Mouse (Mus musculus) heart, embryonic 11.5 days (tissue): ENCODE results near the gene Pcnx2. TPM values are rescaled to one million over a fixed set of nuclear protein-coding genes. Genes with fewer than 3 reads are reported as not detected.

Experiments
- ATAC-seq: fragments of 200-750 bp; cut with Nextera tagmentation; replicated peaks from 2 replicates; pipeline ENCODE4 v1.8.0; 2017; ENCODE audit warnings: moderate library complexity; ENCODE audit not compliant: insufficient number of reproducible peaks, low FRiP score, low TSS enrichment
- H3K27ac ChIP-seq: fragments of 300-500 bp; sonication (generic); 2 replicates; pipeline ENCODE4 v1.5.1; 2014; ENCODE audit warnings: mild to moderate bottlenecking, low read depth, low read length
- H3K27me3 ChIP-seq: fragments of 300-500 bp; sonication (generic); 2 replicates; pipeline ENCODE4 v1.6.1; 2014; ENCODE audit warnings: mild to moderate bottlenecking, low read length, mixed read lengths; ENCODE audit not compliant: control insufficient read depth, insufficient read depth
- H3K36me3 ChIP-seq: fragments of 300-500 bp; sonication (generic); 2 replicates; pipeline ENCODE4 v1.6.1; 2014; ENCODE audit warnings: mild to moderate bottlenecking, low read length, moderate library complexity, mixed read lengths; ENCODE audit not compliant: control insufficient read depth, insufficient read depth
- H3K4me1 ChIP-seq: fragments of 300-500 bp; sonication (generic); 2 replicates; pipeline ENCODE4 v1.6.1; 2014; ENCODE audit warnings: low read length; ENCODE audit not compliant: control insufficient read depth, insufficient read depth
- H3K4me2 ChIP-seq: fragments of 300-500 bp; sonication (generic); 2 replicates; pipeline ENCODE4 v1.6.1; 2014; ENCODE audit warnings: mild to moderate bottlenecking, moderate library complexity
- H3K4me3 ChIP-seq: fragments of 300-500 bp; sonication (generic); 2 replicates; pipeline ENCODE4 v1.5.1; 2014; ENCODE audit warnings: low read depth, low read length
- H3K9ac ChIP-seq: fragments of 300-500 bp; sonication (generic); 2 replicates; pipeline ENCODE4 v1.6.1; 2014; ENCODE audit warnings: mild to moderate bottlenecking, low read depth, low read length, moderate library complexity
- H3K9me3 ChIP-seq: fragments of 300-500 bp; sonication (generic); replicated peaks from 2 replicates; pipeline ENCODE4 v1.6.1; 2016; ENCODE audit warnings: low read length; ENCODE audit not compliant: control insufficient read depth
- WGBS: fragments of 180-500 bp; shearing (Covaris S2); extraction: QIAGEN DNeasy Blood & Tissue Kit; methylation state at CpG from one replicate; pipeline ENCODE4 v1.1.7; 2014; ENCODE audit not compliant: insufficient replicate concordance; 5-methylcytosine and 5-hydroxymethylcytosine counted together
- polyA plus RNA-seq: library from polyadenylated mRNA; unstranded; fragments of >200 nt; fragmentation: Nextera tagmentation; extraction: Ambion mirVana; gene quantifications from 2 replicates; pipeline ENCODE4 v1.2.1, GENCODE M21; 2014

The Pcnx2 gene
- 0.06 and 0.27 TPM in 2 replicates for polyA plus RNA-seq

GRCm38 (mm10) chr8:125897868-125898788 lies at the start of gene Pcnx2:
Pcnx2 (minus strand) TSS chr8:125898317.
- 0 out of 2 replicates have a peak, but pooled peaks have one; percentile 26 for ATAC-seq
- H3K4me1 ChIP-seq = peaks cover 5% of the 10 kb centered on the region; the same call in 1 of the 2 replicates
- WGBS = 7% methylated on average over 44 of the region's 44 CpGs
- no peak within 1 kb of the TSS for H3K27ac ChIP-seq
- H3K9me3 ChIP-seq = no peaks in the 10 kb centered on the region
- no peak within 1 kb of the TSS for H3K9ac ChIP-seq
- H3K4me3 ChIP-seq = peak within 1 kb of the TSS; percentile 29
- peak within 1 kb of the TSS; percentile 55 for H3K4me2 ChIP-seq
- H3K36me3 ChIP-seq = no peaks in the 10 kb centered on the region
- H3K27me3 ChIP-seq = peaks cover 32% of the 10 kb centered on the region

DNA sequence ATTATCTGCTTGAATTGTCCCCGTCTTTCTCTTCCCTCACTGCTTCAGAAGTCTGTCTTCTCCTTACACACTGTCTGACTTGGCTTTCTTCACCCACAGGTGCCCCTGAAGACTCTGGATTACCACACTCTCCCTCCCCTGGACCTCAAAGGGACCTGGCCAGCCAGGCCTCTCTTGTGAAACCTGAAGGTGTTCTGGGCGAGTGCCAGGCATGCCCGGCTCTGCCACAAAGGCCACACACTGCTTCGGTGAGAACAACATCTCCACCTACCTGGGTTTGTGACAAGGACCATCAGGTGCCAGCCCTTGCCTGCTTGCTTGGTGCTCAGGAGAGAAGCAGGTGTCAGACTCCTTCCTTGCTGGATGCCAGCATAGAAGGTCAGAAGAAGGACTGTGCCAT lies 46.4 kb upstream of the Pcnx2 start:
- no peak overlapping the region for H3K4me2 ChIP-seq
- H3K27ac ChIP-seq = no peak overlapping the region
- no peak for ATAC-seq
- no peaks in the 10 kb centered on the region for H3K4me1 ChIP-seq
- H3K4me3 ChIP-seq = no peak overlapping the region
- 75% methylated on average over 4 of the region's 4 CpGs for WGBS
- no peak overlapping the region for H3K9ac ChIP-seq
- H3K36me3 ChIP-seq = no peaks in the 10 kb centered on the region
- 0 out of 2 replicates have a peak, but pooled peaks cover 4% of the 10 kb centered on the region for H3K27me3 ChIP-seq
- no peaks in the 10 kb centered on the region for H3K9me3 ChIP-seq

DNA sequence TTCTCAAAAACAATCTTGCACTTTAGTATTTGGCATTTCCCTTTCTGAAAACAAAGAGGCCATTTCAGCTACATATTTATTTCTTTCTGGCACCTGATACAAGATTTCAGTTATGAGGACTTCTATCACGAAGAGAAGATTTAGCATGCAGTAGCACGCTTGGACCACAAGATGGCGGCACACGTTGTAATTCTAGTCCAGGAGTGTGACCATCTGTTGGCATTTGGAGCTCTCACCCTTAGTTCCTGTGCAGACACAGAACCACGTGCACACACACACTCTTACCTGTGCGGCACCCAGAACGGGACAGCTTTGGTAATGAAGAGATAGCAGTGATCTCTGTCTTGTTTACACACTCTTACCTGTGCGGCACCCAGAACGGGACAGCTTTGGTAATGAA lies 37.5 kb upstream of the Pcnx2 start:
- no peak overlapping the region for H3K4me2 ChIP-seq
- no peak overlapping the region for H3K9ac ChIP-seq
- no peaks in the 10 kb centered on the region for H3K4me1 ChIP-seq
- H3K4me3 ChIP-seq = no peak overlapping the region
- WGBS = 45% methylated on average over 9 of the region's 9 CpGs
- ATAC-seq = no peak
- no peaks in the 10 kb centered on the region for H3K36me3 ChIP-seq
- H3K27me3 ChIP-seq = no peaks in the 10 kb centered on the region
- no peak overlapping the region for H3K27ac ChIP-seq
- no peaks in the 10 kb centered on the region for H3K9me3 ChIP-seq

- H3K9ac ChIP-seq = no peak overlapping the region
These were observed 33.7 kb upstream of the Pcnx2 start for GRCm38 (mm10) chr8:125931822-125932221.

GRCm38 (mm10) chr8:125930276-125931046 lies 32.3 kb upstream of the Pcnx2 start:
- H3K4me3 ChIP-seq = no peak overlapping the region
- no peak overlapping the region for H3K4me2 ChIP-seq
- H3K36me3 ChIP-seq = no peaks in the 10 kb centered on the region
- ATAC-seq = 0 out of 2 replicates have a peak, but pooled peaks have one; percentile 7
- H3K9ac ChIP-seq = no peak overlapping the region
- 78% methylated on average over 11 of the region's 11 CpGs for WGBS
- no peaks in the 10 kb centered on the region for H3K27me3 ChIP-seq
- H3K4me1 ChIP-seq = no peaks in the 10 kb centered on the region
- H3K27ac ChIP-seq = no peak overlapping the region
- no peaks in the 10 kb centered on the region for H3K9me3 ChIP-seq

More at GRCm38 (mm10) chr8:125931822-125932221, 33.7 kb upstream of the Pcnx2 start:
- Histone ChIP-seq H3K4me2 (no peak overlapping the region), H3K36me3 (no peaks in the 10 kb centered on the region), H3K27ac (no peak overlapping the region), H3K27me3 (no peaks in the 10 kb centered on the region), H3K4me3 (no peak overlapping the region), H3K9me3 (no peaks in the 10 kb centered on the region), H3K4me1 (no peaks in the 10 kb centered on the region)
- 93% methylated on average over 6 of the region's 6 CpGs for WGBS
- no peak for ATAC-seq

DNA sequence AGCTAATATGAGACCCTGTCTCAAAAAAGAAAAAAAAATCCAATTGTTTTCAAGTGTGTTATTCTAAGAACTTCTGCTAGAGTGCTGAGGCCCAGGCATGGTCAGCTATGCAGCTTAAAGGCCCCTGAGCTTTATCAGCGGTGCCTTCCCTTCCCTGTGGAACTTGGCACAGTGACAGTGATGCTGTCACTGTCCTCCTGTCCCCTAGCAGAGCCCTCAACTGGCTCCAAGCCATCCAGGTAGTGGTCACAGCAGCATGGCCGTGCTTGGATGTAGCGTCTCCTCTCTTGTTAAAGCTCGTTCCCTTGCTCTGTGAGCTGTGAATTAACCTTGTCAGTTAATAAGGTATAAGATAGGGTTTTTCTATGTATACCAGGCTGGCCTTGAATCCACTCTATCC lies 28.5 kb upstream of the Pcnx2 start:
- Histone ChIP-seq H3K36me3 (no peaks in the 10 kb centered on the region), H3K4me1 (no peaks in the 10 kb centered on the region), H3K9me3 (no peaks in the 10 kb centered on the region), H3K27ac (no peak overlapping the region), H3K27me3 (no peaks in the 10 kb centered on the region), H3K9ac (no peak overlapping the region), H3K4me3 (no peak overlapping the region), H3K4me2 (no peak overlapping the region)
- 73% methylated on average over 4 of the region's 4 CpGs for WGBS
- no peak for ATAC-seq

DNA sequence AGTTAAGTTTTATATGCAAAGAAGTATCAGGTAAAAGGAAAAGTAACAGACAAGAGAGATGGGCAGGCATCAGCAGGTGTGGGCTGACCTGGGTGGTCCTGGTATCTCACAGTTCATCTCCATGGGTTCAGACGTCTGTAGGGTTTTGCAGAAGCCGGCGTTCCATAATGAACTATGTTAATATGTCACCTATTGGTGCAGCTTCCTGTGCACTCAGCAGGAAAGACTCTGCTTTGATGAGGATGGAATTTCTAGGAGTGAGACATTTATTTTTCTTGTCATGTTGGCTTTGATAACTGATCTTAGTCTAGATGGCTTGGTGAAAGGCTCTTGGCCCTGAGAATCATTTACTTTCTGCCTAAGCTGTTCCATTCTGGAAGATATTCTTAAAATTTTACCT lies 24.2 kb upstream of the Pcnx2 start:
- Histone ChIP-seq H3K27me3 (no peaks in the 10 kb centered on the region), H3K4me1 (no peaks in the 10 kb centered on the region), H3K4me2 (no peak overlapping the region), H3K36me3 (no peaks in the 10 kb centered on the region), H3K9me3 (no peaks in the 10 kb centered on the region), H3K9ac (no peak overlapping the region), H3K27ac (no peak overlapping the region), H3K4me3 (no peak overlapping the region)
- 72% methylated on average over 3 of the region's 3 CpGs for whole genome bisulfite sequencing
- ATAC-seq = no peak

GRCm38 (mm10) chr8:125920761-125921160 lies 22.6 kb upstream of the Pcnx2 start:
- 68% methylated on average over 9 of the region's 9 CpGs for WGBS
- ATAC-seq = no peak
- no peak overlapping the region for H3K4me3 ChIP-seq
- no peaks in the 10 kb centered on the region for H3K9me3 ChIP-seq
- H3K4me2 ChIP-seq = no peak overlapping the region
- no peak overlapping the region for H3K27ac ChIP-seq
- H3K9ac ChIP-seq = no peak overlapping the region
- no peaks in the 10 kb centered on the region for H3K27me3 ChIP-seq
- peaks cover 4% of the 10 kb centered on the region; the same call in 1 of the 2 replicates for H3K4me1 ChIP-seq
- no peaks in the 10 kb centered on the region for H3K36me3 ChIP-seq
